Mouse (Mus musculus) adrenal gland, postnatal 4 days (tissue): ENCODE data around the gene Usp42. TPM values are rescaled to one million over a fixed set of nuclear protein-coding genes. Genes with fewer than 3 reads are reported as not detected.

Experiments used
- DNase-seq, 2 experiments: peaks; one replicate each; pipeline ENCODE4 v3.0.0; 2021 to 2022; ENCODE audit warnings: low spot score in 2 of 2, mixed read lengths in 2 of 2
- long read RNA-seq, 2 experiments: library from polyadenylated mRNA; stranded (forward); transcript quantifications; one replicate each; pipeline ENCODE4 v2.0.0; 2021
- total RNA-seq, 2 experiments: library from RNA; stranded (reverse); gene quantifications; 2 replicates each; pipeline ENCODE4 v1.2.3; 2021

Usp42 gene
- total RNA-seq = 10 to 100 TPM; 21.2 to 22.3 TPM
- long read RNA-seq, experiment 1, partial matches to known transcripts = 4 of 5 reads
- long read RNA-seq, experiment 1, other reads (novel, unspliced or antisense) = 1 of 5 reads
- long read RNA-seq, experiment 2, partial matches to known transcripts = 16 of 22 reads
- long read RNA-seq, experiment 2, other reads (novel, unspliced or antisense) = 5 of 22 reads

GRCm38 (mm10) chr5:143732180-143732891 lies at the start of gene Usp42:
TSS of gene Usp42 (minus strand) at chr5:143732280.
- peak; percentile 87 to 91 for DNase-seq

GRCm38 (mm10) chr5:143760508-143760907 lies 28.4 kb upstream of the Usp42 start:
- DNase-seq = no peak

GRCm38 (mm10) chr5:143759554-143759953 lies 27.5 kb upstream of the Usp42 start:
- no peak for DNase-seq

- DNase-seq = peak; percentile 54 to 77
These were observed 25.8 kb upstream of the Usp42 start for GRCm38 (mm10) chr5:143757755-143758443.

GRCm38 (mm10) chr5:143755529-143756141 lies 23.6 kb upstream of the Usp42 start:
- no peak for DNase-seq

GRCm38 (mm10) chr5:143749630-143750208 lies 17.6 kb upstream of the Usp42 start:
- no peak for DNase-seq

- no peak for DNase-seq
These were observed 482 bp downstream of the Usp42 start for GRCm38 (mm10) chr5:143731483-143732112.

GRCm38 (mm10) chr5:143730915-143731314 lies 1.2 kb downstream of the Usp42 start:
- DNase-seq = no peak

GRCm38 (mm10) chr5:143721962-143722361 lies 10.1 kb downstream of the Usp42 start:
- no peak for DNase-seq

- DNase-seq = no peak
These were observed 19.9 kb downstream of the Usp42 start for GRCm38 (mm10) chr5:143712011-143712800.

- no peak for DNase-seq
These were observed 20.8 kb downstream of the Usp42 start for GRCm38 (mm10) chr5:143711326-143711725.

GRCm38 (mm10) chr5:143706822-143707200 lies 25.3 kb downstream of the Usp42 start:
- no peak for DNase-seq

- no peak for DNase-seq
These were observed 25.9 kb downstream of the Usp42 start for GRCm38 (mm10) chr5:143706030-143706821.

- no peak for DNase-seq
These were observed 26.5 kb downstream of the Usp42 start for GRCm38 (mm10) chr5:143705659-143705982.

- no peak for DNase-seq
These were observed 27.0 kb downstream of the Usp42 start for GRCm38 (mm10) chr5:143704875-143705658.

- no peak for DNase-seq
These were observed 31.0 kb downstream of the Usp42 start for GRCm38 (mm10) chr5:143701074-143701473.

- no peak for DNase-seq
These were observed 31.8 kb downstream of the Usp42 start for GRCm38 (mm10) chr5:143700247-143700646.

- no peak for DNase-seq
These were observed 33.6 kb downstream of the Usp42 start for GRCm38 (mm10) chr5:143698454-143698853.

- no peak for DNase-seq
These were observed 35.8 kb downstream of the Usp42 start for GRCm38 (mm10) chr5:143696323-143696722.
